Mouse (Mus musculus) myocyte (in vitro differentiated cells): ENCODE results near the gene Asf1a.

Source experiments
- CEBPB ChIP-seq: IDR thresholded peaks from 2 replicates; pipeline ENCODE4 v1.6.1; 2011; ENCODE audit warnings: mild to moderate bottlenecking, moderate library complexity; ENCODE audit not compliant: poor library complexity, insufficient read depth, severe bottlenecking
- E2F4 ChIP-seq: IDR thresholded peaks from one replicate; pipeline ENCODE4 v1.6.1; 2011; ENCODE audit warnings: mild to moderate bottlenecking, control low read depth, moderate library complexity; ENCODE audit not compliant: insufficient read depth
- MAX ChIP-seq: IDR thresholded peaks from one replicate; pipeline ENCODE4 v1.6.1; 2011; ENCODE audit warnings: low read depth, mild to moderate bottlenecking, control low read depth
- MYOD1 ChIP-seq, 3 experiments: IDR thresholded peaks; one replicate each; pipeline ENCODE4 v1.6.1; 2011; ENCODE audit warnings: control low read depth in 2 of 3, low read depth in 2 of 3, mild to moderate bottlenecking in 2 of 3, moderate library complexity in 1 of 3; ENCODE audit not compliant: insufficient read length in 2 of 3, control insufficient read depth in 1 of 3
- POLR2A ChIP-seq: IDR thresholded peaks from one replicate; pipeline ENCODE4 v1.6.1; 2011; ENCODE audit warnings: low read depth, mild to moderate bottlenecking, control low read depth, moderate library complexity; ENCODE audit not compliant: insufficient read length
- POLR2AphosphoS2 ChIP-seq: IDR thresholded peaks from one replicate; pipeline ENCODE4 v1.6.1; 2011; ENCODE audit warnings: low read depth, control low read depth; ENCODE audit not compliant: insufficient read length
- REST ChIP-seq: IDR thresholded peaks from one replicate; pipeline ENCODE4 v1.6.1; 2011; ENCODE audit warnings: mild to moderate bottlenecking, control low read depth, moderate library complexity; ENCODE audit not compliant: insufficient read depth, insufficient read length
- TCF12 ChIP-seq: IDR thresholded peaks from one replicate; pipeline ENCODE4 v1.6.1; 2011; ENCODE audit warnings: mild to moderate bottlenecking, control low read depth; ENCODE audit not compliant: poor library complexity, insufficient read depth, severe bottlenecking
- USF1 ChIP-seq: IDR thresholded peaks from one replicate; pipeline ENCODE4 v1.6.1; 2011; ENCODE audit warnings: low read depth, mild to moderate bottlenecking, control low read depth, moderate library complexity

DNA sequence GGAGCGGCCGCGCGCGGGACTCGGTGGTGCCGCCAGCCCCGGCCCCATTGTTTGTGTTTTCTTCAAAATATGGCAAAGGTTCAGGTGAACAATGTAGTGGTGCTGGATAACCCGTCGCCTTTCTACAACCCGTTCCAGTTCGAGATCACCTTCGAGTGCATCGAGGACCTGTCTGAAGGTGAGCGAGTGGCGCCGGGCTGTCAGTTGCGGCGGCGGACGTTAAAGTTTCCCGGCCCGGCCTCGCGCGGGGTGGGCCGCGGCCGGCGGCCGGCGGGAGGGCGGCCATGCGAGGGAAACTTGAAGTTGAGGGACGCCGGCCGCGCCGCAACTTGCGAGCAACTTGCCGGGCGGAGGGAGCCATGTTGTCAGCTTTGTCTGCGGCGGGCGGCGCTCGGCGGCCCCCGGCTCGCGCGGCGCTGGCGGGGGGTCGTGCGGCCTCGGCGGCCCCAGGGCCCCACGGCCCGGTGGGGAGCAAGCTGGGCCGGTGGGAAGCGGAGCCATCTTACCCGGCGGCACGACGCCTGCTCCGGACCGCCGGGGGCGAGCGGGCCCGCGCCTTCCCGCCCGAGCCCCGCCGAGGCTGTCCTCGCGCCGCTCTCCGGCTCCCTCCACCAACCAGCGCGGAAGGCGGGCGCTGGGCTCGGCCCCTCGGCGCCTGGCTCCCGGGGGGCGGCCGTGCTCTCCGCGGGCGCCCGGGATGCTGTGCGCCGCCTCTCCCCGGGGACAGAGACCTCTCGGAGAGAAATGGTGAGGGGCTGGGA lies 744 bp downstream of the Asf1a start:
- no peak for TF ChIP-seq TCF12
- TF ChIP-seq POLR2A: peak; percentile 44
- TF ChIP-seq CEBPB: no peak
- TF ChIP-seq MAX: no peak
- no peak for TF ChIP-seq REST
- TF ChIP-seq POLR2AphosphoS2: peak; percentile 24
- no peak for TF ChIP-seq MYOD1 (IDR thresholded peaks at IDR 0.05; ENCODE audit: control insufficient read depth in 1 of 3, insufficient read length in 2 of 3, low read depth in 2 of 3)
- no peak for TF ChIP-seq USF1
- peak; percentile 13 for TF ChIP-seq E2F4
